Comparison of ENCODE assay signal across 14 mouse cellular contexts in the genomic region with DNA sequence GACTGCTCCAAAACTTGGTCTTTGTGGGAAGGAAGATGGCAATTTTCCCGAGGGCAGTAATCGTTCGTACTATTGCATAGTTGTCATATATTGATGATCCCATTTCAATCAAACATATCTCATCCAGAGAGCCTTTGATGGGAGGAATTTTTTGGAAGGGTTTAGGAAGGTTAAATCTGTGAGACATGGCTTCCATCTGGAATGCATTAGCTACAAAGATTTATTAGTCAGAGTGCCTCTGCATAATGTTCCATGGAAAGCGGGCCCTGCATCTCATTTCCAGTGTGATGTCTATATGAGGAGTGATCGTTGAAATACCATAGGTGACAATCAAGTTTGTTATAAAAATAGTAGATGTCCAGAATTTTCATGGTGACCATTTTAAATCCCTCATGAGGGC.
"Had no signal": no experiment of that assay in that cellular context is flagged by ENCODE, and none has a peak within 500 bp of the region (broad histone marks: within the 10 kb centered on the region; RNA-seq: fewer than 3 reads in every experiment).

No protein-coding gene starts in this region.

- H3K9me3 ChIP-seq: midbrain, embryonic 13.5 days; midbrain, embryonic 15.5 days; neural tube, embryonic 12.5 days had no signal

- H3K27me3 ChIP-seq: midbrain, embryonic 13.5 days; midbrain, embryonic 15.5 days; neural tube, embryonic 12.5 days had no signal

- H3K36me3 ChIP-seq: midbrain, embryonic 13.5 days; midbrain, embryonic 15.5 days; neural tube, embryonic 12.5 days had no signal

- DNase-seq: lung, adult 18-20 months; lung, embryonic 14.5 days; lung, postnatal 10 days; lung, postnatal 4 days; right cerebral cortex, postnatal 14 days; right cerebral cortex, postnatal 4 days; spleen, adult 18-20 months; thymus, adult 18-20 months; thymus, postnatal 14 days; thymus, postnatal 36 days had no signal

- H3K4me1 ChIP-seq: midbrain, embryonic 13.5 days had no signal

- H3K4me3 ChIP-seq: midbrain, embryonic 13.5 days; midbrain, embryonic 15.5 days; neural tube, embryonic 12.5 days had no signal

- H3K27ac ChIP-seq: midbrain, embryonic 13.5 days; midbrain, embryonic 15.5 days; neural tube, embryonic 12.5 days had no signal

- ATAC-seq: midbrain, embryonic 13.5 days; midbrain, embryonic 15.5 days had no signal

- H3K4me2 ChIP-seq: lung, embryonic 14.5 days; midbrain, embryonic 11.5 days; midbrain, embryonic 13.5 days; midbrain, embryonic 15.5 days; neural tube, embryonic 12.5 days had no signal

- H3K9ac ChIP-seq: lung, embryonic 14.5 days; midbrain, embryonic 13.5 days; midbrain, embryonic 15.5 days; neural tube, embryonic 12.5 days had no signal
